Mouse (Mus musculus) thymus, postnatal 10 days (tissue): ENCODE measurements around the gene Atp5s.

Experiments
- DNase-seq, 2 experiments: peaks; one replicate each; pipeline ENCODE4 v3.0.0; 2021; ENCODE audit warnings: low spot score in 2 of 2

Atp5s gene

DNA sequence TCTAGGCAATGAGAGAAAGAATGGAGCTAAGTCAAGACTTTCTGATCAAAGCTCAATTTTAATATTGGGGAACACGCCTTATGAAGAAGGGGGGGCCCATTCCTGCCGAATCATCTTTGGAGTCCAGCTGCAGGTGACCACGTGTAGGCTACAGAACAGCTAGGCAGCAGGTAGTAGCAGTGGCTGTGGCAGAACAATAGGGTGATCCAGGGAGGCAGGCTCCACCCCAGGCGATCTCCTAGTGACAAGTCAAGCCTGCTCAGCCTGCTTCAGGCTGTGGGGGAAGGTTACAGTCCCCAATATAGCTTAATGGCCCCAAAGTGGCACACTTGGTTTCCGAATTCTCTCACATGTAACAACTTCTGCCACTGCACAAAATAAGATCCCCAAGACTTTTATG lies 7.5 kb downstream of the Atp5s start:
- DNase-seq: no peak

GRCm38 (mm10) chr12:69733518-69733917 lies 8.8 kb downstream of the Atp5s start:
- DNase-seq: peak in 1 of 2 experiments; percentile 38

GRCm38 (mm10) chr12:69733923-69734322 lies 9.2 kb downstream of the Atp5s start:
- DNase-seq: no peak

- no peak for DNase-seq
These were observed 17.2 kb downstream of the Atp5s start for GRCm38 (mm10) chr12:69741965-69742364.

- no peak for DNase-seq
These were observed 19.4 kb downstream of the Atp5s start for GRCm38 (mm10) chr12:69744138-69744537.

- no peak for DNase-seq
These were observed 27.2 kb downstream of the Atp5s start for GRCm38 (mm10) chr12:69751864-69752341.

DNA sequence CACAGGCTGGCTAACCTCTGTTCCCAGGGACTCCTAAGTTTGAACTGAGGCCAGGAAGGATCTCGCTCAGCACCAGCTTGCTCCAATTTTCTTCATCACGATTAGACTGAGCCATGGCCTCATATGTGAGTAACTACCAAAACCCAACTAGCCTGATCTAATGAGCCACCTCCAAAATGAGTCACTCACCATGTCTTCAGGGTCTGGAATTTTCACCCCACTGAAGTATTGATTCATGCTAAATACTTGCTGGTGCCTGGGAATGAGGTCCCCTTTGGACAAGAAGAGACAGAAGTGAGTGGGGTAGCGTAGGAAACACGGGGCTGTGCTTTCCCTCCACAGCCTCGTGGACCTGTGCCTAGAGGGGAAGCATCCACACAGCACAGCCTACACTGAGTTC lies 29.2 kb downstream of the Atp5s start:
- no peak for DNase-seq

GRCm38 (mm10) chr12:69756015-69756414 lies 31.3 kb downstream of the Atp5s start:
- no peak for DNase-seq

DNA sequence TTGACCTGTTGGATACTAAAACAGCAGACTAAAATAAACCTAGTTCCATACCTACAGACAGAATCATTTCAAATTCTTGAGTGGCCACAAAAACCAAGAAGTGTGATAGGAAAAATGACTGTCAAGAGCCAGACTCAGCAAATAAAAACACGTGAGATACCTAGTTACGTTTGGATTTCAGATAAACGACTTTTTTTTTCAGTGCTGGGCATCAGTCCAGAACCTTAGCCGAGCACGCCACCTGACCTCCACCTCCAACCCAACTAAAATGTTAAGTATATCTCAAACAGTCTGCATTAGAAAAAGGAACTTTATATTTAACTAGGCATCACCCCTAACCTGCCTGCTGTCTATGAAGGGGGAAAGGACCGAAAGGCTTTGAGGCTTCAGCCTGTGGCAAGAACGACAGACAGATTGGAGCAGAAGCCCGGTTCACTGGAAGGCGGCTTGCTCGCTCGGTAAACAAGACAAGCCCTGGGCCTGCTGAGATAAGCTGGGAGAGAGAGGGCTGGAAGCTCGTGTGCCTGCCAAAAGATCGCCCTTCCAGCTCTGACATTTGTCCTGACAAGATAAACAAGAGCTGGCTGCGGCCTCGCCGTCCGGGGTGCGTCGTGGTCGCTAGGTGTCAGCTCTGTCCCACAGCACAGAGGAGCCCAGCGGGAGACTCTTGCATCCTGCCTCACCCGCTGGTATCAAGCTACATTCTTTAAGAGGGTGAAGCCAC lies 32.8 kb downstream of the Atp5s start:
- DNase-seq: peak; percentile 59 to 74

- DNase-seq: no peak
These were observed 33.8 kb downstream of the Atp5s start for GRCm38 (mm10) chr12:69758221-69759185.

GRCm38 (mm10) chr12:69759267-69759885 lies 34.6 kb downstream of the Atp5s start:
- DNase-seq: no peak

GRCm38 (mm10) chr12:69760014-69760413 lies 35.3 kb downstream of the Atp5s start:
- no peak for DNase-seq

- DNase-seq: no peak
These were observed 36.1 kb downstream of the Atp5s start for GRCm38 (mm10) chr12:69760743-69761406.

- DNase-seq: no peak
These were observed 36.9 kb downstream of the Atp5s start for GRCm38 (mm10) chr12:69761603-69762002.

- no peak for DNase-seq
These were observed 40.8 kb downstream of the Atp5s start for GRCm38 (mm10) chr12:69765543-69765942.

DNA sequence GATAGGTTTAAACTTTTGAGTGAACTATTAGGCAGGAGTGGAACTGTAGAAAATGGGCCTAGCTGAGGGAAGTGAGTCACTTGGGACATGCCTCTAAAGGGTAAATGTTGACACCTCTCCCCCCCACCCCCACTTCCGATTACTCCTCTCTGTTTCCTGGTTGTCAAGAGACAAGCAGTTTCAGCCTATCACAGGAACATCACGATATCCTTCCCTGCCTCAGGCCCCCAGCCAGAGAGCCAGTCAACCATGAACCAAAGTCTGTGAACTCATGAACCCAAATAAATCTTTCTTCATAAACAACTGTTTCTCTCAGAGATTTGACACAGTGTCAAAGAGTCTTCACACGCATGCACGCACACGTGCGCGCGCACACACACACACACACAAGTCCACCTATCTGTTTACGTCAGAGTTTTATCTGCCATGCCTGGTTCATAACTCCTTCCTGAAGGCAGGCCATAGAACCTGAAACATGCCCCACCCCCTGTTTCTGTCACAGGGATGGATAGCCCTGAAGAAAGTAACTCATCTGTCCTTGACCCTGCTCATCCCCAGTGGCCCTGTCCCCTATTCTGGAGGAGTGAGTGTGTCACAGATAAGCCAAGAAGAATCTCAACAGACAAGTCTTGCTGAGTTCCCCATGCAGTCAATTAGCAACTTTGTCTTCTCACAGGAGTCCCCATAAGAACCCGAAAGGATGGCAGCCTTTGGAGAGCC lies 41.6 kb downstream of the Atp5s start:
- DNase-seq: no peak

DNA sequence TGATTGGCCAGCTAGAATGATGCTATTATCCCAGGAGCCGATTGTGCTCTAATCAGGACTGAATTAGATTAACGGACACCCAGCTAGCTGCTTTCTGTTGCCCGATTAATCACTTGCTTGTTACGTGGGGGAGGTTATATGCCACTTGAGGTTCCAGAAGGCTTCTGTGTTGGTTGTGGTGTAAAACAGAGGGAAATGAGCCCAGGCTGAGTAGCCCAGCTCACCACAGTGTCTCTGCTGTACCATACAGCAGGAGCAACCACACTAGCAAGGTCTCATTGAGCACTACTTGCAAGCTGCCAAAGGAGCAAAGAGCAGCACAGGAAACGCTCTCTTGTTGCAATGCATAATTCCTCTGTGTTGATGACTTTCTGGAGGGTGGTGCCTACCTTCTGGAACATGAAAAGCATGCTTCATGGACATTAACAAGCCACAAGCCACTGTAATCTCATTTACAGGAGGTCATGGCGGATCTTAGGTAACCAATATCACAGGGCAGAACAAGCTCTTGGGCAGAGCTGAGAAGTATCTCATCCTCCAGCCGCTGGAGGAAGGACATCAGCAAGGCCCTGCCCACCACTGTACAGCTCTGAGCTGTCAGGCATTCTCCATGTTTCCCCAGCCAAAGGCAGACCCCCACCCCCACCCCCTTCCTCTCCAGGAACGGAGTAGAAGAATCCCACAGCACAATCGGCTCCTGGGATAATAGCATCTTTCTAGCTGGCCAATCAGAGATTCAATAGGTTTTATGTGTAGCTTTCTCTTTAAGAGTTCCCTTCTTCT lies 42.9 kb downstream of the Atp5s start:
- no peak for DNase-seq

DNA sequence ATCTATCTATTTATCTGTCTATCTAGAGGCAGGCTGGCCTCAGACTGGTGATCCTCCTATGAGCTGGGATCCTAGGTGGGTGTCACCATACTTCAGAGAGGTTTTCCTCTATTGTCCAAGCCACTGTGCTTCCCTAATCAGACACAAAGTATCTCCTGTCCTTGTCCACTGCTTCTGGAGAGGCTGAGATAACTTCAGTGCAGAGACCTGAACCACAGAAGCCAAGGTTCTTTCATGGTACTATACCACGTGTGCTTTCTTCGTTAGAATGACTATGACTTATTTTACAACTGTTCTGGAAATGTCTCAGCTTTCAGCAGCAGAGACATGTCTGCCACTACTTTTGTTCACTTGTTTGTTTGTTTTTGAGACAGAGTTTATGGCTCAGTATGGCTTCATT lies 44.1 kb downstream of the Atp5s start:
- no peak for DNase-seq

DNA sequence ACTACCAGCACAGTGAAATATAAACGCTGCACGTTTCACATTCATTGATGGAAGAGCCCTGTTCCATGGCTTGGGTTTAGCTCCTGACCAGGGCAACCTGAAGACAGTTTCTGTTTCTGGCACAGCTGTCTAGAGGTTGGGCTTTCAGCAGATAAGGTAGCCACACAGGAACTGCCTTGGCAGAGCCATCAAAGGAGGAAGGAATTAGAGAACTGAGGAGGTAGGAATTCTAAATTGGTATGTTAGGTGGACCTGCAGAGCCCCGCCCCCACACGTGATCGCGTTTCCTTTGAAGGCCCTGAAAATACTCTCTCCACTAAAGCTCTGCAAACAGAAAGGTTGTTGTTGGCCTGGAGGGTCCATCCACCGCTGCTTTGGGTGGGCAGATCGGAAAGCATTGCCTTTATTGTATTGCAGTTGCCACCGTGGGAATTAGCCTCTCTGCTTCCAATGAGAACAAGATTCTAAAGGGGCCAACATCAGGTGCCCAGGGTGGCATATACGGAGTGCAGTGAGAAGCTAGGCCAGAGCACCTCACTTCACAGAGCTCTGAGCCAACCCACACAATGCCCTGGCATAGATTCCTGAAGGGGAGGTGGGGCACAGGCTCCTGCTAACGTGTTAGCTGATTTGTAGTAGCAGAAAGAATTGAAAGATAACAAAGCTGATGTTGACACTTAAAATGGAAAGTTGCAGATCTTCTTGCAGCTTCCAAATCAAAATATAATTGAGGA lies 52.0 kb downstream of the Atp5s start:
- peak in 1 of 2 experiments; percentile 16 for DNase-seq

- no peak for DNase-seq
These were observed 52.6 kb downstream of the Atp5s start for GRCm38 (mm10) chr12:69777341-69777730.
